Mouse (Mus musculus) thymus, postnatal 36 days (tissue): ENCODE data around the gene Rhot2.
A peak's percentile ranks its signal among the peaks of the same experiment; 100 is the strongest.
"Not testable (repeated sequence)": the region's sequence is repeated elsewhere in the genome, so short reads cannot be mapped to it uniquely, and the experiment has no call there.

Experiments used
- DNase-seq, 2 experiments: peaks; one replicate each; pipeline ENCODE4 v3.0.0; 2022; ENCODE audit warnings: mixed read lengths in 2 of 2

Gene Rhot2

DNA sequence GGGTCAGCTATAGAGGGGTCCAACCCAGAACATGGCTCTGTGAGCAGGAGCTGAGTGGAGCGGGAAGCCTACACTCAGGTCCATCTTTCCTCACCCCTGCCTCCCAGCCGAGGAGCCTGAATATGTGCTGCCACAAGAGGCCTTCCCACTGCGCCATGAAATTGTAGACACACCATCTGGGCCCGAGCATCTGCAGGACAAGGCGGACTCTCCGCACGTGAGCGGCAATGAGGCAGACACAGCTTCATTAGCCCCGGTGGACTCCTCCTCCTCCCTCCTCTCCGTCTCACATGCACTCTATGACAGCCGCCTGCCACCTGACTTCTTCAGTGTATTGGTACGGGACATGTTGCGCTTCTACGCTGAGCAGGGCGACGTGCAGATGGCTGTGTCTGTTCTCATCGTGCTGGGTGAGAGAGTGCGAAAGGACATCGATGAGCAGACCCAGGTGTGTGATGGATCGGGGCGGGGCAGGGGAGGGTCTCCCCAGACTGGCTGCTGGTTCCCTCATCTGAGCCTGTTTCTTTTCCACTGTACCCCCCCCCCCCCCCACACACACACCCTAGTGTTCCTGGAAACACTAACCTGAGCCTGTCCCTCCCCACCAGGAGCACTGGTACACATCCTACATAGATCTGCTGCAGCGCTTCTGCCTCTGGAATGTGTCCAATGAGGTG, 17.0 kb downstream of the Rhot2 start:
- no peak for DNase-seq

GRCm38 (mm10) chr17:25827011-25827410, 17.6 kb downstream of the Rhot2 start:
- no peak for DNase-seq

GRCm38 (mm10) chr17:25825984-25826570, 18.6 kb downstream of the Rhot2 start:
- no peak for DNase-seq

DNA sequence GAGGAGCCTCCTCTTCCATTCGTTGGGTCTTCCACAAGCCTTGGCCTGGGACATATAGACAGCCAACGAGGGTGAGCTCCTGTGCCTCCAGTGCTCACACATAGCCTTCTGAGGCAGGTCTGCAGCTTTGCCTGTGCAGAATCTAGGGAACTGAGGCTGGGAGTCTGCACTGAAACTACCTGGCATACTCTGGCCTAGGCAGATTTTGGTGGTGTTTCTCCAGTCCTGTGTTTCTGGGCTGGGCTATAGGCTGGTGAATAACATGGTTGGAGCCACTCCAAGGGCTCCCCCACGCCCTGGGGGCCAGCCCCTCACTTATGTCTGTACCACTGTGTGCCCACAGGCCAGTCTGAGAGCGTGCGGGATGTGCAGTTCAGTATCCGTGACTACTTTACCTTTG, 19.3 kb downstream of the Rhot2 start:
- no peak for DNase-seq

- DNase-seq: no peak
Measured at GRCm38 (mm10) chr17:25824362-25825142, 20.1 kb downstream of the Rhot2 start.

GRCm38 (mm10) chr17:25823452-25823851, 21.2 kb downstream of the Rhot2 start, which contains the start of gene Wdr24:
Wdr24 (plus strand) TSS chr17:25823627.
- peak; percentile 73 to 75 for DNase-seq

- peak in 1 of 2 experiments; percentile 11 for DNase-seq
Measured at GRCm38 (mm10) chr17:25818851-25819780, 25.5 kb downstream of the Rhot2 start.

DNA sequence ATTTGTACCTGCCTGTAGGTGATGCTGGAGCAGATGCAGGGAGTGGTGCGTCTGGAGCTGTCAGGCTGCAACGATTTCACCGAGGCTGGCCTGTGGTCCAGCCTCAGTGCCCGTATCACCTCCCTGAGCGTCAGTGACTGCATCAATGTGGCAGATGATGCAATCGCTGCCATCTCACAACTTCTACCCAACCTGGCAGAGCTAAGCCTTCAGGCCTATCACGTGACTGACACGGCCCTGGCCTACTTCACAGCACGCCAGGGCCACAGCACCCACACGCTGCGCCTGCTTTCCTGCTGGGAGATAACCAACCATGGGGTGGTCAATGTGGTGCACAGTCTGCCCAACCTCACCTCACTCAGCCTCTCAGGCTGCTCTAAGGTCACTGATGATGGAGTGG, 27.0 kb downstream of the Rhot2 start:
- DNase-seq: no peak

GRCm38 (mm10) chr17:25813471-25813870, 31.2 kb downstream of the Rhot2 start:
- peak; percentile 72 to 79 for DNase-seq

DNA sequence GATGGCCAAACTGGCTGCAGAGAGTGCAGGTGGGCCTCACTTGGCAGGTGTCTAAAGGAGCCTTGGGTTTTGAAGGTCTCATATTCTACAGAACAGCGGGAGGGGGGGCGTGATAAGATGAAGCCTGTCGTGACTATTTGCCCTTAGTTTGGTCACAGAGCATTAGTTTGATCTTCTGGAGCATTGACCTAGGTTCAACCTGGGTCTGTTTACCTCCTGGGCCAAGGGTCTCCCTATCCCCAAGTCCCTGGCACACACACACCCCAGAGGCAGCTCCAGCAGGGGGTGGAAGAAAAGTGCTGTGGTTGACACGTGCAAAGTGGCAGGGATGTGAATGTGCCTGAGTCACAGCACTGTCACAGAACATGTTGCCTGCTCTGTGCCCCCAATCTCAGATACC, 33.8 kb downstream of the Rhot2 start:
- DNase-seq: no peak

GRCm38 (mm10) chr17:25809606-25810340, 34.9 kb downstream of the Rhot2 start:
- DNase-seq: no peak

DNA sequence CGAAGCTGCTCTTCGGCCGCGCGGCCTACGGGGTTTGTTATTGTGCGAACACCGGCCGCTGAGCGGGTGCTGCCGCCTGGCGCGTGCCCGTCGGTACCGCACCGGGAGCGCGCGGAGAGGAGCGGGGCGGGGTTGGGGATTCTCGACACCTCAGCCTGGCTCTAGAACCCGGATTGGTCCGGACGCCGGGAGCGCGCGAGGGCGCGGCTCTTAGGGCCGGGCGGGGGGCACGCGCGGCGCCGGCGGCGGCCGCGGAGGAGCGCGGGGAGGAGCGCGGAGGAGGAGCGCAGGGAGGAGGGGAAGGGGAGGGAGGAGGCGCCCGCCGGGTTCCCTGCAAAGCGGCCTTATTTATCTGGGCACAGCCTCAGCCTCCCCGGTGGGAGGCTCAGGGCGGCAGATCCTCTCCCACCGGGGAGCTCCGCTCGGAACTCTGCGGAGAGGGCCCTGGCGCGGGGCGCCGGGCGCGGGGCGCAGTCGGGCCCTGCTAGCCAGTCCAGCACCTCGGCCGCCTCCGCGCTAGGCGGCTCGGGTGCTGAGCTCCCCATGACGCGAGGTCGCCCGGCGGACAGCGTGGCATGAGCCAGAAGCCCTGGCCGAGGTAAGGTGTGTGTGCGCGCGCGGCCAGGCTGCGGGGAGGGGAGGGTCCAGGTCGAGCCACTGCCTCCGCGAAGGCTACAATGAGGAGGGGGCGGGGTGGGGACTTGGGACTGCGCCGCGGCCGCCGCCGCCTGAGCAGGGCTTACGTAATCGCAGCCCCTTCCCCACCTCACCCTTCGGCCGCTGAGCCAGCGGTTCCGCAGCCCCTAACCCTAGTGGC, 35.7 kb downstream of the Rhot2 start, which contains the start of gene Fbxl16:
Gene Fbxl16, plus strand, starts transcription at position 297 of the 817 bp plus-strand sequence.
- peak in 1 of 2 experiments; percentile 28 for DNase-seq

GRCm38 (mm10) chr17:25808028-25808427, 36.6 kb downstream of the Rhot2 start:
- DNase-seq: no peak

- DNase-seq: not testable (repeated sequence)
Measured at GRCm38 (mm10) chr17:25807452-25807851, 37.2 kb downstream of the Rhot2 start.

DNA sequence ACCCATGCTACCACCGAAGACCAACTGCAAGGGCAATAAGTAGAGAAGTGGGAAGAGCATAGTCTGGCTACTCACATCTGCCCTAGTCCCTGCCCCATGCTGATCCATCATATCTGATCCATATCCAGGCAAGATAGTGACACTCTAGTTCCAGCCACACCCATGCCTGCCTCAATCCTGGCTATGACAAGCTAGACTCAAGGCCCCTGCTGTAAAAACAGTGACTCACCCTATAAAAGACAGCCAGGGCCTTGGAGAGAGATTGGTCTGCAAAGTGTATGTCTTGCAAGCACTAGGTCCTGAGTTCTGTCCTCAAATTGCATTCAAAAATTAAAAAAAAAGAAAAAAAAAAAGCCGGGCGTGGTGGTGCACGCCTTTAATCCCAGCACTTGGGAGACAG, 38.1 kb downstream of the Rhot2 start:
- DNase-seq: no peak

GRCm38 (mm10) chr17:25802825-25803517, 41.7 kb downstream of the Rhot2 start:
- no peak for DNase-seq

- DNase-seq: peak; percentile 68 to 70
Measured at GRCm38 (mm10) chr17:25801029-25801428, 43.6 kb downstream of the Rhot2 start.

- peak; percentile 91 to 93 for DNase-seq
Measured at GRCm38 (mm10) chr17:25796951-25797369, 47.7 kb downstream of the Rhot2 start, which contains the start of gene Metrn. Metrn (minus strand) TSS chr17:25797136.

DNA sequence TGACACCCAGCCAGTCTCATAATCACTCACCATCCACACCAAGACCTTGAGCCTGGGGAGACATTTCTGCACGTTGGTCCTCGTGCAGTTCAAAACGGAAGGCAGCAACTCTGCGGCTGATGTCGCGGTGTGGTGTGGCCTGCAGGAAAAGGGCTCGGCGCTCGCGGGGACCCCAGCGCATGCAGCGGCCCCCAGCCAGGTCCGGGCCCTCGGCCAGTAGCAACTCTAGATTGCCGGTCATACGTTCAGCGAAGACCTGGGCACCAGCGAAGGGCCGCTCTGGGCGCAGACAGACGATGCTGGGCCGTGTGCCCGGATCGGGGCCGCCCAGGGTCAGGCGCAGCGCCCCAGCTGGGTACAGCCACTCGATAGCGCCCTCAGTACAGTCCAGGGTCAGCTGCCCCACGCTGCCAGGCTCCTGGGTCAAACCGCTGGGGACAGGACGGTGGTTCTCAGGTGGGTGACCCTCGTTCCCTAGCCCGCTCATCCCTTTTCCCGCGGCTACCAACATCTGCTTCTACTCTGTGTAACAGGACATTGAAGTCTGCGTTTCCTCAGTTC, 48.4 kb downstream of the Rhot2 start:
- peak in 1 of 2 experiments; percentile 30 for DNase-seq

GRCm38 (mm10) chr17:25795609-25796092, 49.0 kb downstream of the Rhot2 start, which contains the start of gene AC134908.4:
AC134908.4 (minus strand) TSS chr17:25795659.
- DNase-seq: no peak
